Mouse (Mus musculus) brown adipose tissue, adult 24 weeks (tissue): ENCODE results near the gene Evi2a. TPM values are rescaled to one million over a fixed set of nuclear protein-coding genes. Genes with fewer than 3 reads are reported as not detected.

Experiments
- H3K27ac ChIP-seq: fragments of 200-500 bp; replicated peaks from 2 replicates; pipeline ENCODE4 v1.5.1; 2012; ENCODE audit warnings: low read depth, mild to moderate bottlenecking, low read length
- H3K4me1 ChIP-seq: fragments of 200-500 bp; 2 replicates; pipeline ENCODE4 v1.6.1; 2012; ENCODE audit warnings: low read length, mixed read lengths; ENCODE audit not compliant: control insufficient read depth, insufficient read depth, insufficient read length
- H3K4me3 ChIP-seq: fragments of 200-500 bp; 2 replicates; pipeline ENCODE4 v1.5.1; 2012; ENCODE audit warnings: low read depth, mild to moderate bottlenecking, low read length, moderate library complexity; ENCODE audit not compliant: insufficient read depth
- polyA plus RNA-seq: library from polyadenylated mRNA; stranded (reverse); fragments of >200 nt; gene quantifications from 2 replicates; pipeline ENCODE4 v1.2.4, GENCODE M21; 2012; ENCODE audit not compliant: missing spikeins, insufficient read depth, insufficient read length

Gene Evi2a
- 4.7 and 6.5 TPM in 2 replicates for polyA plus RNA-seq

GRCm38 (mm10) chr11:79530333-79530761 lies at the start of gene Evi2a, which contains the start of gene Evi2:
Evi2a (minus strand) TSS chr11:79530609.
Evi2 (minus strand) TSS chr11:79530589.
- H3K27ac ChIP-seq, result 0 out of 2 replicates have a peak within 1 kb of the TSS, but pooled peaks have one; percentile 49
- peak within 1 kb of the TSS; percentile 48 for H3K4me3 ChIP-seq

GRCm38 (mm10) chr11:79577741-79578140 lies 47.3 kb upstream of the Evi2a start:
- H3K4me3 ChIP-seq, result no peak overlapping the region
- H3K4me1 ChIP-seq, result no peaks in the 10 kb centered on the region
- H3K27ac ChIP-seq, result no peak overlapping the region

More at GRCm38 (mm10) chr11:79530333-79530761, at the start of gene Evi2a, which contains the start of gene Evi2:
- peaks cover 8% of the 10 kb centered on the region for H3K4me1 ChIP-seq

GRCm38 (mm10) chr11:79575383-79576073 lies 45.1 kb upstream of the Evi2a start:
- Histone ChIP-seq H3K27ac (no peak overlapping the region), H3K4me3 (no peak overlapping the region), H3K4me1 (no peaks in the 10 kb centered on the region)

GRCm38 (mm10) chr11:79573836-79574235 lies 43.4 kb upstream of the Evi2a start:
- H3K4me1 ChIP-seq, result no peaks in the 10 kb centered on the region
- H3K27ac ChIP-seq, result no peak overlapping the region
- no peak overlapping the region for H3K4me3 ChIP-seq

GRCm38 (mm10) chr11:79570319-79570718 lies 39.9 kb upstream of the Evi2a start:
- Histone ChIP-seq H3K27ac (no peak overlapping the region), H3K4me1 (no peaks in the 10 kb centered on the region), H3K4me3 (no peak overlapping the region)

GRCm38 (mm10) chr11:79568197-79568911 lies 37.9 kb upstream of the Evi2a start:
- Histone ChIP-seq H3K4me3 (no peak overlapping the region), H3K4me1 (no peaks in the 10 kb centered on the region), H3K27ac (no peak overlapping the region)

- H3K27ac ChIP-seq, result no peak overlapping the region
- no peaks in the 10 kb centered on the region for H3K4me1 ChIP-seq
- H3K4me3 ChIP-seq, result no peak overlapping the region
These were observed 36.5 kb upstream of the Evi2a start for GRCm38 (mm10) chr11:79566947-79567346.

- H3K4me3 ChIP-seq, result no peak overlapping the region
- no peaks in the 10 kb centered on the region for H3K4me1 ChIP-seq
- no peak overlapping the region for H3K27ac ChIP-seq
These were observed 33.1 kb upstream of the Evi2a start for GRCm38 (mm10) chr11:79563493-79563892.

GRCm38 (mm10) chr11:79560536-79560935 lies 30.1 kb upstream of the Evi2a start:
- Histone ChIP-seq H3K4me3 (no peak overlapping the region), H3K27ac (no peak overlapping the region), H3K4me1 (no peaks in the 10 kb centered on the region)

GRCm38 (mm10) chr11:79552622-79553021 lies 22.2 kb upstream of the Evi2a start:
- no peak overlapping the region for H3K27ac ChIP-seq
- H3K4me3 ChIP-seq, result no peak overlapping the region

GRCm38 (mm10) chr11:79536293-79536692 lies 5.9 kb upstream of the Evi2a start:
- Histone ChIP-seq H3K27ac (no peak overlapping the region), H3K4me1 (peaks cover 8% of the 10 kb centered on the region), H3K4me3 (no peak overlapping the region)

More at GRCm38 (mm10) chr11:79552622-79553021, 22.2 kb upstream of the Evi2a start:
- no peaks in the 10 kb centered on the region for H3K4me1 ChIP-seq

GRCm38 (mm10) chr11:79535554-79535953 lies 5.1 kb upstream of the Evi2a start:
- Histone ChIP-seq H3K27ac (no peak overlapping the region), H3K4me3 (no peak overlapping the region), H3K4me1 (peaks cover 8% of the 10 kb centered on the region)

- H3K4me3 ChIP-seq, result no peak overlapping the region
- peaks cover 8% of the 10 kb centered on the region for H3K4me1 ChIP-seq
- H3K27ac ChIP-seq, result no peak overlapping the region
These were observed 3.7 kb upstream of the Evi2a start for GRCm38 (mm10) chr11:79533950-79534690.

- H3K4me3 ChIP-seq, result no peak overlapping the region
- peaks cover 8% of the 10 kb centered on the region for H3K4me1 ChIP-seq
- H3K27ac ChIP-seq, result no peak overlapping the region
These were observed 2.9 kb upstream of the Evi2a start for GRCm38 (mm10) chr11:79533311-79533710.

- Histone ChIP-seq H3K4me1 (peaks cover 8% of the 10 kb centered on the region), H3K4me3 (no peak overlapping the region), H3K27ac (no peak overlapping the region)
These were observed 1.1 kb upstream of the Evi2a start for GRCm38 (mm10) chr11:79531485-79531884.
